Mouse (Mus musculus): Measurements from ENCODE around the gene Padi2.

GRCm38 (mm10) chr4:140959128-140959679 lies 53.1 kb downstream of the Padi2 start:
- TF ChIP-seq CTCF (IDR thresholded peaks at IDR 0.05; ENCODE audit: insufficient read depth, low read length) (no peak), POLR2A (IDR thresholded peaks at IDR 0.05; ENCODE audit: borderline replicate concordance, extremely low read depth, low read depth, low read length) (no peak)
